Mouse (Mus musculus): ENCODE results near the gene Lhfp.

GRCm38 (mm10) chr3:53165281-53165680, 124.0 kb downstream of the Lhfp start:
- TF ChIP-seq POLR2A (IDR thresholded peaks at IDR 0.05; ENCODE audit: borderline replicate concordance, control insufficient read depth, low read depth, low read length), result no peak
- TF ChIP-seq CTCF (IDR thresholded peaks at IDR 0.05; ENCODE audit: control insufficient read depth, insufficient read depth, low read length), result no peak

Data from bone marrow, adult 2 months (tissue).